28 mouse cellular contexts compared by ENCODE assay signal in genomic region chr12:39027179-39027578, GRCm38 (mm10).
DNase-seq lines count a peak whose midpoint lies in the region; ATAC-seq lines count a peak whose summit lies in the region.
"Had no signal": no experiment of that assay in that cellular context is flagged by ENCODE, and none has a peak within 500 bp of the region (broad histone marks: within the 10 kb centered on the region; RNA-seq: fewer than 3 reads in every experiment).

No protein-coding gene starts in this region.

- no peaks in the 10 kb centered on the region for H3K4me1 ChIP-seq in midbrain, embryonic 15.5 days
- H3K4me1 ChIP-seq in midbrain, embryonic 11.5 days (ENCODE audit: control insufficient read depth, insufficient read depth, low read length) = no peaks in the 10 kb centered on the region
- H3K4me1 ChIP-seq in forebrain, embryonic 12.5 days = no peaks in the 10 kb centered on the region
- H3K4me1 ChIP-seq in forebrain, embryonic 16.5 days (replicated peaks; ENCODE audit: control insufficient read depth, insufficient read depth, low read length) = peaks cover 3% of the 10 kb centered on the region; the same call in 1 of the 2 replicates
- no peaks in the 10 kb centered on the region for H3K4me1 ChIP-seq in intestine, embryonic 15.5 days (replicated peaks)
- H3K4me1 ChIP-seq: embryonic facial prominence, embryonic 12.5 days; heart, embryonic 10.5 days; hindbrain, embryonic 13.5 days; limb, embryonic 13.5 days; lung, embryonic 15.5 days; neural tube, embryonic 12.5 days had no signal

- no peaks in the 10 kb centered on the region for H3K36me3 ChIP-seq in midbrain, embryonic 15.5 days (replicated peaks)
- no peaks in the 10 kb centered on the region for H3K36me3 ChIP-seq in midbrain, embryonic 11.5 days (ENCODE audit: control insufficient read depth, insufficient read depth, low read length)
- H3K36me3 ChIP-seq in forebrain, embryonic 12.5 days (replicated peaks) = no peaks in the 10 kb centered on the region
- H3K36me3 ChIP-seq in forebrain, embryonic 16.5 days (ENCODE audit: control insufficient read depth, insufficient read depth) = no peaks in the 10 kb centered on the region
- no peaks in the 10 kb centered on the region for H3K36me3 ChIP-seq in intestine, embryonic 15.5 days
- H3K36me3 ChIP-seq: embryonic facial prominence, embryonic 12.5 days; heart, embryonic 10.5 days; hindbrain, embryonic 13.5 days; limb, embryonic 13.5 days; lung, embryonic 15.5 days; neural tube, embryonic 12.5 days had no signal

- DNase-seq in midbrain, embryonic 11.5 days (ENCODE audit: low spot score, missing footprints) = no peak
- DNase-seq in retina, postnatal 1 day = peak; percentile 93
- DNase-seq in B cell, adult 2 months = no peak
- DNase-seq in cerebellum, adult 8-10 months = no peak
- DNase-seq: adrenal gland, postnatal 10 days; cerebellum, adult 11 months; cerebellum, adult 9-11 months; embryo, embryonic 11 days; gastrocnemius, postnatal 14 days; heart, adult 11 months; heart, postnatal 36 days; kidney, adult 2 months; kidney, postnatal 36 days; right cerebral cortex, adult 18-20 months had no signal

- H3K27ac ChIP-seq in midbrain, embryonic 15.5 days = no peak overlapping the region
- H3K27ac ChIP-seq in midbrain, embryonic 11.5 days (ENCODE audit: low read depth, low read length) = no peak overlapping the region
- H3K27ac ChIP-seq in forebrain, embryonic 12.5 days = no peak overlapping the region
- no peak overlapping the region for H3K27ac ChIP-seq in forebrain, embryonic 16.5 days (ENCODE audit: low read length)
- no peak overlapping the region for H3K27ac ChIP-seq in intestine, embryonic 15.5 days
- H3K27ac ChIP-seq: embryonic facial prominence, embryonic 12.5 days; heart, embryonic 10.5 days; hindbrain, embryonic 13.5 days; limb, embryonic 13.5 days; lung, embryonic 15.5 days; neural tube, embryonic 12.5 days had no signal

- H3K9ac ChIP-seq in midbrain, embryonic 15.5 days = no peak overlapping the region
- no peak overlapping the region for H3K9ac ChIP-seq in midbrain, embryonic 11.5 days (ENCODE audit: low read length)
- no peak overlapping the region for H3K9ac ChIP-seq in forebrain, embryonic 12.5 days
- H3K9ac ChIP-seq in forebrain, embryonic 16.5 days (replicated peaks; ENCODE audit: low read depth, low read length) = no peak overlapping the region
- H3K9ac ChIP-seq in intestine, embryonic 15.5 days = no peak overlapping the region
- H3K9ac ChIP-seq: embryonic facial prominence, embryonic 12.5 days; hindbrain, embryonic 13.5 days; limb, embryonic 13.5 days; lung, embryonic 15.5 days; neural tube, embryonic 12.5 days had no signal

- H3K4me2 ChIP-seq in midbrain, embryonic 15.5 days = no peak overlapping the region
- no peak overlapping the region for H3K4me2 ChIP-seq in midbrain, embryonic 11.5 days
- H3K4me2 ChIP-seq in forebrain, embryonic 12.5 days = no peak overlapping the region
- H3K4me2 ChIP-seq in forebrain, embryonic 16.5 days (ENCODE audit: low read length) = no peak overlapping the region
- H3K4me2 ChIP-seq in intestine, embryonic 15.5 days (replicated peaks) = no peak overlapping the region
- H3K4me2 ChIP-seq: embryonic facial prominence, embryonic 12.5 days; hindbrain, embryonic 13.5 days; limb, embryonic 13.5 days; liver, embryonic 11.5 days; lung, embryonic 15.5 days; neural tube, embryonic 12.5 days had no signal

- 52% methylated on average over 2 of the region's 2 CpGs for WGBS in midbrain, embryonic 15.5 days
- WGBS in midbrain, embryonic 11.5 days = 84% methylated on average over 2 of the region's 2 CpGs
- WGBS in forebrain, embryonic 12.5 days = 33% methylated on average over 2 of the region's 2 CpGs
- WGBS in forebrain, embryonic 16.5 days = 16% methylated on average over 2 of the region's 2 CpGs
- WGBS in intestine, embryonic 15.5 days = 94% methylated on average over 2 of the region's 2 CpGs

- no peaks in the 10 kb centered on the region for H3K9me3 ChIP-seq in midbrain, embryonic 15.5 days
- no peaks in the 10 kb centered on the region for H3K9me3 ChIP-seq in midbrain, embryonic 11.5 days (ENCODE audit: control insufficient read depth, low read length)
- no peaks in the 10 kb centered on the region for H3K9me3 ChIP-seq in forebrain, embryonic 12.5 days
- H3K9me3 ChIP-seq in forebrain, embryonic 16.5 days (ENCODE audit: control insufficient read depth, low read length) = no peaks in the 10 kb centered on the region
- H3K9me3 ChIP-seq in intestine, embryonic 15.5 days = no peaks in the 10 kb centered on the region
- H3K9me3 ChIP-seq: embryonic facial prominence, embryonic 12.5 days; heart, embryonic 10.5 days; hindbrain, embryonic 13.5 days; limb, embryonic 13.5 days; lung, embryonic 15.5 days; neural tube, embryonic 12.5 days had no signal

- H3K27me3 ChIP-seq in midbrain, embryonic 15.5 days (replicated peaks) = no peaks in the 10 kb centered on the region
- no peaks in the 10 kb centered on the region for H3K27me3 ChIP-seq in midbrain, embryonic 11.5 days (ENCODE audit: control insufficient read depth, insufficient read depth, low read length)
- no peaks in the 10 kb centered on the region for H3K27me3 ChIP-seq in forebrain, embryonic 12.5 days
- H3K27me3 ChIP-seq in forebrain, embryonic 16.5 days (replicated peaks; ENCODE audit: control insufficient read depth, insufficient read depth, low read length) = no peaks in the 10 kb centered on the region; the same call in 1 of the 2 replicates
- no peaks in the 10 kb centered on the region for H3K27me3 ChIP-seq in intestine, embryonic 15.5 days (replicated peaks)
- H3K27me3 ChIP-seq: CH12.LX; embryonic facial prominence, embryonic 12.5 days; hindbrain, embryonic 13.5 days; limb, embryonic 13.5 days; lung, embryonic 15.5 days; neural tube, embryonic 12.5 days had no signal

- no peak overlapping the region for H3K4me3 ChIP-seq in midbrain, embryonic 15.5 days
- H3K4me3 ChIP-seq in midbrain, embryonic 11.5 days (ENCODE audit: low read depth, low read length) = no peak overlapping the region
- H3K4me3 ChIP-seq in forebrain, embryonic 12.5 days (replicated peaks) = no peak overlapping the region
- H3K4me3 ChIP-seq in forebrain, embryonic 16.5 days (replicated peaks; ENCODE audit: low read length) = no peak overlapping the region
- no peak overlapping the region for H3K4me3 ChIP-seq in intestine, embryonic 15.5 days (replicated peaks)
- H3K4me3 ChIP-seq: embryonic facial prominence, embryonic 12.5 days; heart, embryonic 10.5 days; hindbrain, embryonic 13.5 days; limb, embryonic 13.5 days; lung, embryonic 15.5 days; myocyte; neural tube, embryonic 12.5 days had no signal

- 0 out of 2 replicates have a peak, but pooled peaks have one; percentile 54 for ATAC-seq in midbrain, embryonic 15.5 days (replicated peaks)
- ATAC-seq in midbrain, embryonic 11.5 days (ENCODE audit: low FRiP score) = no peak
- peak; percentile 73; the same call in 1 of the 2 replicates for ATAC-seq in forebrain, embryonic 12.5 days (ENCODE audit: low FRiP score)
- ATAC-seq in forebrain, embryonic 16.5 days = peak; percentile 90
- ATAC-seq in intestine, embryonic 15.5 days = no peak
- ATAC-seq: midbrain, embryonic 16.5 days had no signal

Comparison
In these comparisons a context has a peak if more than half of its experiments do, and no peak if none do; other contexts are left out.
1. ATAC-seq: peak in midbrain, embryonic 15.5 days (single experiment), forebrain, embryonic 12.5 days (single experiment) and forebrain, embryonic 16.5 days (single experiment); none in midbrain, embryonic 11.5 days (single experiment) and intestine, embryonic 15.5 days (single experiment).